In genomic region chr19:10060783-10061590, GRCm38 (mm10) we compare ENCODE assay signal across 13 mouse cellular contexts. TPM values are rescaled to one million over a fixed set of nuclear protein-coding genes. Genes with fewer than 3 reads are reported as not detected.
DNase-seq lines count a peak whose midpoint lies in the region; ATAC-seq and TF ChIP-seq lines count a peak whose summit lies in the region.
"Had no signal": no experiment of that assay in that cellular context is flagged by ENCODE, and none has a peak within 500 bp of the region (broad histone marks: within the 10 kb centered on the region; RNA-seq: fewer than 3 reads in every experiment).

No protein-coding gene starts in this region.

- H3K4me1 ChIP-seq in forebrain, embryonic 12.5 days, result peaks cover 8% of the 10 kb centered on the region; the same call in 1 of the 2 replicates
- no peaks in the 10 kb centered on the region for H3K4me1 ChIP-seq in forebrain, postnatal 0 days (ENCODE audit: insufficient read depth)
- peaks cover 93% of the 10 kb centered on the region for H3K4me1 ChIP-seq in G1E (ENCODE audit: insufficient read depth, low read depth, low read length)
- peaks cover 2% of the 10 kb centered on the region; the same call in 1 of the 2 replicates for H3K4me1 ChIP-seq in hindbrain, embryonic 16.5 days (ENCODE audit: control insufficient read depth, insufficient read depth, low read depth, low read length)
- no peaks in the 10 kb centered on the region for H3K4me1 ChIP-seq in midbrain, embryonic 14.5 days (ENCODE audit: control insufficient read depth, insufficient read depth, low read length)
- H3K4me1 ChIP-seq: embryonic facial prominence, embryonic 15.5 days had no signal

- no peak overlapping the region for H3K9ac ChIP-seq in forebrain, embryonic 12.5 days
- no peak overlapping the region for H3K9ac ChIP-seq in forebrain, postnatal 0 days
- H3K9ac ChIP-seq in hindbrain, embryonic 16.5 days (ENCODE audit: low read depth, low read length), result 0 out of 2 replicates have a peak overlapping the region, but pooled peaks have one; percentile 18
- no peak overlapping the region for H3K9ac ChIP-seq in midbrain, embryonic 14.5 days (replicated peaks; ENCODE audit: low read length)
- H3K9ac ChIP-seq: embryonic facial prominence, embryonic 15.5 days had no signal

- H3K9me3 ChIP-seq in forebrain, embryonic 12.5 days, result no peaks in the 10 kb centered on the region
- no peaks in the 10 kb centered on the region for H3K9me3 ChIP-seq in forebrain, postnatal 0 days (ENCODE audit: low read length)
- no peaks in the 10 kb centered on the region for H3K9me3 ChIP-seq in G1E (replicated peaks)
- no peaks in the 10 kb centered on the region for H3K9me3 ChIP-seq in hindbrain, embryonic 16.5 days (ENCODE audit: control insufficient read depth, low read length)
- no peaks in the 10 kb centered on the region for H3K9me3 ChIP-seq in midbrain, embryonic 14.5 days (ENCODE audit: control insufficient read depth, low read length)
- H3K9me3 ChIP-seq: embryonic facial prominence, embryonic 15.5 days had no signal

- intact Hi-C loops in left cerebral cortex, adult 2 months (cut with DNase I), result loop anchor here (10.0 kb wide), 1 partner anchor 134 kb away; no protein-coding TSS in a partner anchor

- ATAC-seq in forebrain, embryonic 12.5 days (ENCODE audit: low FRiP score), result no peak
- no peak for ATAC-seq in forebrain, postnatal 0 days
- ATAC-seq in G1E (ENCODE audit: extremely low read depth, insufficient number of reproducible peaks, low FRiP score, poor library complexity, severe bottlenecking), result peak; percentile 36
- peak; percentile 18; the same call in 1 of the 2 replicates for ATAC-seq in hindbrain, embryonic 16.5 days
- no peak for ATAC-seq in midbrain, embryonic 14.5 days (ENCODE audit: low FRiP score, low TSS enrichment)
- no peak for ATAC-seq in monocyte, adult 5-6 weeks (replicated peaks; ENCODE audit: insufficient number of reproducible peaks, low FRiP score, low TSS enrichment, poor library complexity, severe bottlenecking)

- DNase-seq in forebrain, postnatal 0 days, result no peak
- peak; percentile 50 for DNase-seq in G1E (ENCODE audit: low spot score)
- DNase-seq in midbrain, embryonic 14.5 days, result no peak
- no peak for DNase-seq in cerebellum, adult 11-12 months
- no peak for DNase-seq in left cerebral cortex, adult 2 months (ENCODE audit: extremely low spot score in 1 of 2, low spot score in 2 of 2)
- DNase-seq: adrenal gland, adult 2 months; kidney, adult 8-10 months; spleen, adult 18-20 months had no signal

- TF ChIP-seq CTCF in forebrain, postnatal 0 days (IDR thresholded peaks at IDR 0.05; ENCODE audit: low read depth), result no peak
- no peak for TF ChIP-seq CTCF in G1E (IDR thresholded peaks at IDR 0.05; ENCODE audit: low read depth, low read length)
- TF ChIP-seq CTCF in left cerebral cortex, adult 2 months (IDR thresholded peaks at IDR 0.05), result no peak

- no peaks in the 10 kb centered on the region for H3K27me3 ChIP-seq in forebrain, embryonic 12.5 days
- H3K27me3 ChIP-seq in forebrain, postnatal 0 days (ENCODE audit: insufficient read depth, low read length), result no peaks in the 10 kb centered on the region
- no peaks in the 10 kb centered on the region for H3K27me3 ChIP-seq in G1E (ENCODE audit: insufficient read depth, low read length)
- no peaks in the 10 kb centered on the region for H3K27me3 ChIP-seq in hindbrain, embryonic 16.5 days (replicated peaks; ENCODE audit: control insufficient read depth, insufficient read depth, low read length)
- no peaks in the 10 kb centered on the region for H3K27me3 ChIP-seq in midbrain, embryonic 14.5 days (ENCODE audit: control insufficient read depth, insufficient read depth, low read length)
- H3K27me3 ChIP-seq: embryonic facial prominence, embryonic 15.5 days had no signal

- WGBS in forebrain, embryonic 12.5 days, result 71% methylated on average over 8 of the region's 8 CpGs
- WGBS in forebrain, postnatal 0 days, result 59% methylated on average over 8 of the region's 8 CpGs
- WGBS in hindbrain, embryonic 16.5 days, result 44% methylated on average over 8 of the region's 8 CpGs
- 49% methylated on average over 8 of the region's 8 CpGs for WGBS in midbrain, embryonic 14.5 days

- H3K4me3 ChIP-seq in forebrain, embryonic 12.5 days (replicated peaks), result no peak overlapping the region
- no peak overlapping the region for H3K4me3 ChIP-seq in forebrain, postnatal 0 days (ENCODE audit: low read depth, low read length)
- H3K4me3 ChIP-seq in G1E (ENCODE audit: low read depth, low read length), result peak overlapping the region; percentile 25; the same call in 1 of the 2 replicates
- no peak overlapping the region for H3K4me3 ChIP-seq in hindbrain, embryonic 16.5 days (ENCODE audit: low read length)
- H3K4me3 ChIP-seq in midbrain, embryonic 14.5 days (replicated peaks; ENCODE audit: low read depth, low read length), result no peak overlapping the region
- no peak overlapping the region for H3K4me3 ChIP-seq in left cerebral cortex, adult 2 months
- H3K4me3 ChIP-seq: embryonic facial prominence, embryonic 15.5 days had no signal

- peak overlapping the region; percentile 70 for H3K27ac ChIP-seq in forebrain, embryonic 12.5 days
- H3K27ac ChIP-seq in forebrain, postnatal 0 days (ENCODE audit: low read depth, low read length), result no peak overlapping the region
- H3K27ac ChIP-seq in hindbrain, embryonic 16.5 days (ENCODE audit: low read depth, low read length), result peak overlapping the region; percentile 31; the same call in 1 of the 2 replicates
- 0 out of 2 replicates have a peak overlapping the region, but pooled peaks have one; percentile 10 for H3K27ac ChIP-seq in midbrain, embryonic 14.5 days (replicated peaks; ENCODE audit: low read depth, low read length)
- H3K27ac ChIP-seq in left cerebral cortex, adult 2 months, result no peak overlapping the region
- H3K27ac ChIP-seq: embryonic facial prominence, embryonic 15.5 days; macrophage had no signal

- H3K4me2 ChIP-seq in forebrain, embryonic 12.5 days, result no peak overlapping the region
- no peak overlapping the region for H3K4me2 ChIP-seq in forebrain, postnatal 0 days (ENCODE audit: low read depth)
- H3K4me2 ChIP-seq in hindbrain, embryonic 16.5 days (ENCODE audit: low read length), result no peak overlapping the region
- H3K4me2 ChIP-seq in midbrain, embryonic 14.5 days (ENCODE audit: low read length), result no peak overlapping the region
- H3K4me2 ChIP-seq: embryonic facial prominence, embryonic 15.5 days had no signal

- H3K36me3 ChIP-seq in forebrain, embryonic 12.5 days (replicated peaks), result peaks cover 59% of the 10 kb centered on the region
- peaks cover 77% of the 10 kb centered on the region for H3K36me3 ChIP-seq in forebrain, postnatal 0 days (ENCODE audit: insufficient read depth)
- peaks cover 96% of the 10 kb centered on the region for H3K36me3 ChIP-seq in G1E (replicated peaks)
- H3K36me3 ChIP-seq in hindbrain, embryonic 16.5 days (ENCODE audit: control insufficient read depth, insufficient read depth, low read length), result peaks cover 20% of the 10 kb centered on the region
- peaks cover 47% of the 10 kb centered on the region for H3K36me3 ChIP-seq in midbrain, embryonic 14.5 days (ENCODE audit: control insufficient read depth, insufficient read depth, low read length)

RNA-seq across cellular contexts. Expression of gene Fads3, which starts 19.6 kb away (rescaled TPM):
- 5.6 and 7.4 TPM in 2 replicates for polyA plus RNA-seq in forebrain, embryonic 12.5 days (2016; fragmentation: Nextera tagmentation; extraction: Ambion mirVana)
- 45.5 and 45.6 TPM in 2 replicates for total RNA-seq in forebrain, postnatal 0 days (2014; rRNA removed)
- polyA plus RNA-seq in forebrain, postnatal 0 days (2015; fragmentation: Nextera tagmentation; extraction: Ambion mirVana), result 25.0 and 29.4 TPM in 2 replicates
- total RNA-seq in G1E (2014; fragmentation: Nextera tagmentation) (32.8 and 41.8 TPM in 2 replicates), G1E (2017) (17.0 and 20.1 TPM in 2 replicates)
- 46.6 and 48.8 TPM in 2 replicates for polyA plus RNA-seq in G1E (2012)
- 39.7 and 42.1 TPM in 2 replicates for polyA plus RNA-seq in hindbrain, embryonic 16.5 days (2015; fragmentation: Nextera tagmentation; extraction: Ambion mirVana)
- 15.4 and 17.8 TPM in 2 replicates for polyA plus RNA-seq in midbrain, embryonic 14.5 days (2014; fragmentation: Nextera tagmentation; extraction: Ambion mirVana)
- 10 to 100 TPM; 26.6 to 28.1 TPM for total RNA-seq in left cerebral cortex, adult 2 months (2021)
- 1.1 TPM in 1 of 3 replicates, not detected in the others for total RNA-seq in monocyte, adult 5-6 weeks (2017)

RNA-seq across cellular contexts. Expression of gene Fads2, which starts 40.6 kb away (rescaled TPM):
- 184 and 187 TPM in 2 replicates for polyA plus RNA-seq in forebrain, embryonic 12.5 days (2016; fragmentation: Nextera tagmentation; extraction: Ambion mirVana)
- total RNA-seq in forebrain, postnatal 0 days (2014; rRNA removed), result 218 and 248 TPM in 2 replicates
- 183 and 249 TPM in 2 replicates for polyA plus RNA-seq in forebrain, postnatal 0 days (2015; fragmentation: Nextera tagmentation; extraction: Ambion mirVana)
- total RNA-seq in G1E (2014; fragmentation: Nextera tagmentation) (223 and 226 TPM in 2 replicates), G1E (2017) (182 and 199 TPM in 2 replicates)
- 223 and 275 TPM in 2 replicates for polyA plus RNA-seq in G1E (2012)
- 236 and 253 TPM in 2 replicates for polyA plus RNA-seq in hindbrain, embryonic 16.5 days (2015; fragmentation: Nextera tagmentation; extraction: Ambion mirVana)
- 67.3 and 114 TPM in 2 replicates for polyA plus RNA-seq in midbrain, embryonic 14.5 days (2014; fragmentation: Nextera tagmentation; extraction: Ambion mirVana)
- 100 to 1,000 TPM; 109 to 121 TPM for total RNA-seq in left cerebral cortex, adult 2 months (2021)
- total RNA-seq in monocyte, adult 5-6 weeks (2017), result 0.57 to 3.9 TPM (median 1.2 TPM) in 3 replicates

RNA-seq across cellular contexts. Expression of gene Rab3il1, which starts 59.5 kb away (rescaled TPM):
- 19.0 and 22.7 TPM in 2 replicates for polyA plus RNA-seq in forebrain, embryonic 12.5 days (2016; fragmentation: Nextera tagmentation; extraction: Ambion mirVana)
- 14.4 and 19.9 TPM in 2 replicates for total RNA-seq in forebrain, postnatal 0 days (2014; rRNA removed)
- polyA plus RNA-seq in forebrain, postnatal 0 days (2015; fragmentation: Nextera tagmentation; extraction: Ambion mirVana), result 20.0 and 20.6 TPM in 2 replicates
- total RNA-seq in G1E (2014; fragmentation: Nextera tagmentation), result 4.7 and 25.4 TPM in 2 replicates
- total RNA-seq in G1E (2017), result 2.7 and 3.1 TPM in 2 replicates
- 4.0 and 4.2 TPM in 2 replicates for polyA plus RNA-seq in G1E (2012)
- 22.1 and 25.6 TPM in 2 replicates for polyA plus RNA-seq in hindbrain, embryonic 16.5 days (2015; fragmentation: Nextera tagmentation; extraction: Ambion mirVana)
- 13.3 and 19.2 TPM in 2 replicates for polyA plus RNA-seq in midbrain, embryonic 14.5 days (2014; fragmentation: Nextera tagmentation; extraction: Ambion mirVana)
- total RNA-seq in left cerebral cortex, adult 2 months (2021), result 1 to 10 TPM; 9.4 TPM
- total RNA-seq in monocyte, adult 5-6 weeks (2017), result 0.39 to 3.0 TPM in 2 of 3 replicates, not detected in the other

RNA-seq across cellular contexts. Expression of gene Best1, which starts 59.6 kb away (rescaled TPM):
- 1.1 and 1.4 TPM in 2 replicates for polyA plus RNA-seq in forebrain, embryonic 12.5 days (2016; fragmentation: Nextera tagmentation; extraction: Ambion mirVana)
- total RNA-seq in forebrain, postnatal 0 days (2014; rRNA removed), result 0.92 and 1.6 TPM in 2 replicates
- polyA plus RNA-seq in forebrain, postnatal 0 days (2015; fragmentation: Nextera tagmentation; extraction: Ambion mirVana), result 1.6 and 3.6 TPM in 2 replicates
- total RNA-seq in G1E (2014; fragmentation: Nextera tagmentation) (not detected in 2 replicates), G1E (2017) (0.22 TPM in 1 of 2 replicates, not detected in the other)
- polyA plus RNA-seq in G1E (2012), result 0.03 TPM in 1 of 2 replicates, not detected in the other
- polyA plus RNA-seq in hindbrain, embryonic 16.5 days (2015; fragmentation: Nextera tagmentation; extraction: Ambion mirVana), result 2.5 and 3.2 TPM in 2 replicates
- 2.1 and 2.5 TPM in 2 replicates for polyA plus RNA-seq in midbrain, embryonic 14.5 days (2014; fragmentation: Nextera tagmentation; extraction: Ambion mirVana)
- total RNA-seq in left cerebral cortex, adult 2 months (2021), result under 1 TPM; 0.49 to 0.75 TPM
- total RNA-seq in monocyte, adult 5-6 weeks (2017), result 0.21 TPM in 1 of 3 replicates, not detected in the others

Comparison
In these comparisons a context has a peak if more than half of its experiments do, and no peak if none do; other contexts are left out.
1. H3K27ac ChIP-seq: peak in forebrain, embryonic 12.5 days (single experiment), hindbrain, embryonic 16.5 days (single experiment) and midbrain, embryonic 14.5 days (single experiment); none in forebrain, postnatal 0 days (single experiment) and left cerebral cortex, adult 2 months (single experiment).
2. ATAC-seq: peak in G1E (single experiment) and hindbrain, embryonic 16.5 days (single experiment); none in forebrain, embryonic 12.5 days (single experiment), forebrain, postnatal 0 days (single experiment), midbrain, embryonic 14.5 days (single experiment) and monocyte, adult 5-6 weeks (single experiment).